8 mouse cellular contexts compared by ENCODE assay signal in genomic region chr12:69184342-69185295, GRCm38 (mm10). TPM values are rescaled to one million over a fixed set of nuclear protein-coding genes. Genes with fewer than 3 reads are reported as not detected.
DNase-seq lines count a peak whose midpoint lies in the region; ATAC-seq and TF ChIP-seq lines count a peak whose summit lies in the region.

No protein-coding gene starts in this region.

- H3K4me3 ChIP-seq in MEL (ENCODE audit: control insufficient read depth in 1 of 2, insufficient read depth in 1 of 2, low read depth in 2 of 2, low read length in 2 of 2), result peak overlapping the region; percentile 88 to 96
- peak overlapping the region; percentile 87 for H3K4me3 ChIP-seq in embryonic facial prominence, embryonic 13.5 days
- H3K4me3 ChIP-seq in heart, adult 2 months, result peak overlapping the region; percentile 99
- H3K4me3 ChIP-seq in liver, embryonic 16.5 days (ENCODE audit: low read depth, low read length), result peak overlapping the region; percentile 96

- peak; percentile 68 for ATAC-seq in embryonic facial prominence, embryonic 13.5 days (ENCODE audit: insufficient number of reproducible peaks, insufficient read depth, low FRiP score, low TSS enrichment, low read depth)
- peak; percentile 43 for ATAC-seq in liver, embryonic 16.5 days (ENCODE audit: low read depth)

- H3K27ac ChIP-seq in MEL (ENCODE audit: control insufficient read depth, low read depth, low read length), result peak overlapping the region; percentile 63
- peak overlapping the region; percentile 90 for H3K27ac ChIP-seq in embryonic facial prominence, embryonic 13.5 days
- peak overlapping the region; percentile 96 for H3K27ac ChIP-seq in heart, adult 2 months
- peak overlapping the region; percentile 94 for H3K27ac ChIP-seq in liver, embryonic 16.5 days (ENCODE audit: low read length)

- H3K4me1 ChIP-seq in MEL (ENCODE audit: control insufficient read depth in 1 of 2, insufficient read depth in 2 of 2, low read length in 2 of 2), result peaks cover 7 to 12% of the 10 kb centered on the region in 2 experiments
- peaks cover 25% of the 10 kb centered on the region for H3K4me1 ChIP-seq in embryonic facial prominence, embryonic 13.5 days
- H3K4me1 ChIP-seq in heart, adult 2 months (ENCODE audit: control insufficient read depth, insufficient read depth, low read length), result peaks cover 7% of the 10 kb centered on the region
- H3K4me1 ChIP-seq in liver, embryonic 16.5 days (ENCODE audit: control insufficient read depth, low read depth, low read length), result peaks cover 23% of the 10 kb centered on the region

- 1% methylated on average over 77 of the region's 86 CpGs for WGBS in embryonic facial prominence, embryonic 13.5 days
- WGBS in heart, adult 2 months, result under 1% methylated on average over 80 of the region's 86 CpGs
- WGBS in liver, embryonic 16.5 days (ENCODE audit: insufficient replicate concordance), result under 1% methylated on average over 86 of the region's 86 CpGs

- H3K36me3 ChIP-seq in MEL (ENCODE audit: control insufficient read depth in 1 of 2, insufficient read depth in 2 of 2, low read length in 2 of 2), result peaks cover 10 to 28% of the 10 kb centered on the region in 2 experiments
- H3K36me3 ChIP-seq in embryonic facial prominence, embryonic 13.5 days, result peaks cover 24% of the 10 kb centered on the region
- H3K36me3 ChIP-seq in heart, adult 2 months (ENCODE audit: control insufficient read depth, insufficient read depth, low read length), result peaks cover 15% of the 10 kb centered on the region
- H3K36me3 ChIP-seq in liver, embryonic 16.5 days (ENCODE audit: control insufficient read depth, insufficient read depth), result peaks cover 11% of the 10 kb centered on the region

- H3K4me2 ChIP-seq in embryonic facial prominence, embryonic 13.5 days, result peak overlapping the region; percentile 95
- peak overlapping the region; percentile 97 for H3K4me2 ChIP-seq in liver, embryonic 16.5 days (ENCODE audit: low read depth, low read length)

- H3K9me3 ChIP-seq in MEL (replicated peaks; ENCODE audit: insufficient read depth, low read length), result no peaks in the 10 kb centered on the region
- H3K9me3 ChIP-seq in embryonic facial prominence, embryonic 13.5 days, result no peaks in the 10 kb centered on the region
- H3K9me3 ChIP-seq in liver, embryonic 16.5 days (replicated peaks; ENCODE audit: control insufficient read depth, low read length), result no peaks in the 10 kb centered on the region

- TF ChIP-seq CTCF in MEL (IDR thresholded peaks at IDR 0.05 in 2 of 3, conservative IDR thresholded peaks at IDR 0.05 in 1 of 3; ENCODE audit: control insufficient read depth in 1 of 3, insufficient read depth in 1 of 3, low read depth in 2 of 3, low read length in 3 of 3, poor library complexity in 1 of 3, severe bottlenecking in 1 of 3), result no peak
- no peak for TF ChIP-seq CTCF in heart, adult 2 months (IDR thresholded peaks at IDR 0.05)

- H3K79me2 ChIP-seq in MEL (ENCODE audit: control insufficient read depth, insufficient read depth, low read length, poor library complexity), result peaks cover 52% of the 10 kb centered on the region
- no peaks in the 10 kb centered on the region for H3K79me2 ChIP-seq in heart, adult 2 months (replicated peaks; ENCODE audit: control insufficient read depth, insufficient read depth, low read length)

- H3K9ac ChIP-seq in MEL (ENCODE audit: control insufficient read depth, low read depth, low read length, poor library complexity, severe bottlenecking), result peak overlapping the region; percentile 99
- H3K9ac ChIP-seq in embryonic facial prominence, embryonic 13.5 days, result peak overlapping the region; percentile 93
- peak overlapping the region; percentile 95 for H3K9ac ChIP-seq in heart, adult 2 months (ENCODE audit: low read depth, low read length)
- peak overlapping the region; percentile 94 for H3K9ac ChIP-seq in liver, embryonic 16.5 days (ENCODE audit: low read depth, low read length)

- DNase-seq in 3T3-L1 (ENCODE audit: low read depth, low spot score), result peak; percentile 39
- DNase-seq in MEL (ENCODE audit: low read depth, low spot score), result peak; percentile 74
- peak in 1 of 2 experiments; percentile 83 for DNase-seq in heart, adult 2 months
- DNase-seq in kidney, adult 9 months, result peak; percentile 57
- DNase-seq in neural tube, embryonic 10.5 days (ENCODE audit: extremely low spot score, low spot score), result peak; percentile 62
- DNase-seq in urinary bladder, postnatal 36 days (ENCODE audit: low spot score in 2 of 2), result peak; percentile 32 to 63

- H3K27me3 ChIP-seq in MEL (ENCODE audit: control insufficient read depth in 1 of 2, insufficient read depth in 2 of 2, low read length in 2 of 2), result no peaks in the 10 kb centered on the region
- no peaks in the 10 kb centered on the region for H3K27me3 ChIP-seq in embryonic facial prominence, embryonic 13.5 days
- H3K27me3 ChIP-seq in heart, adult 2 months (ENCODE audit: control insufficient read depth, insufficient read depth, low read length), result no peaks in the 10 kb centered on the region
- H3K27me3 ChIP-seq in liver, embryonic 16.5 days (ENCODE audit: control insufficient read depth, insufficient read depth, low read depth, low read length), result no peaks in the 10 kb centered on the region

- no peak for TF ChIP-seq RAD21 in MEL (IDR thresholded peaks at IDR 0.05; ENCODE audit: low read depth, low read length)

- no peak for TF ChIP-seq POLR2A in MEL (IDR thresholded peaks at IDR 0.05; ENCODE audit: control insufficient read depth in 1 of 2, insufficient read depth in 1 of 2, low read depth in 1 of 2, low read length in 2 of 2, poor library complexity in 1 of 2)
- no peak for TF ChIP-seq POLR2A in heart, adult 2 months (IDR thresholded peaks at IDR 0.05; ENCODE audit: insufficient read depth, low read depth, low read length)

- intact Hi-C loops in heart, adult 2 months (cut with DNase I), result loop anchor here (2.0 to 5.0 kb wide), 2 partner anchors 26 to 43 kb away; partner anchors contain the start of genes Pole2 and Rps29

- TF ChIP-seq EP300 in MEL (IDR thresholded peaks at IDR 0.05; ENCODE audit: low read depth in 1 of 2, low read length in 2 of 2), result no peak
- TF ChIP-seq EP300 in heart, adult 2 months (IDR thresholded peaks at IDR 0.05; ENCODE audit: insufficient read depth, low read depth, low read length), result no peak

TF ChIP-seq in MEL, 35 proteins besides CTCF, POLR2A, EP300 and RAD21 (continues in another document):
- TF ChIP-seq MAX (IDR thresholded peaks at IDR 0.05; ENCODE audit: low read length) (peak; percentile 64; the same call in 1 of the 2 replicates), MYB (IDR thresholded peaks at IDR 0.05; ENCODE audit: low read depth, low read length) (no peak), CHD2 (IDR thresholded peaks at IDR 0.05; ENCODE audit: low read length) (no peak), KAT2A (conservative IDR thresholded peaks at IDR 0.05; ENCODE audit: low read depth, low read length) (0 out of 2 replicates have a peak, but pooled peaks have one; percentile 13), MYC (IDR thresholded peaks at IDR 0.05; ENCODE audit: low read depth, low read length) (0 out of 2 replicates have a peak, but pooled peaks have one; percentile 46), GATA1 (IDR thresholded peaks at IDR 0.05; ENCODE audit: low read depth, low read length) (no peak), TCF12 (IDR thresholded peaks at IDR 0.05; ENCODE audit: low read depth, low read length) (0 out of 2 replicates have a peak, but pooled peaks have one; percentile 4)

RNA-seq across cellular contexts. Expression of gene Mgat2, which starts 0.7 kb away (rescaled TPM):
- 43.3 and 65.3 TPM in 2 replicates for total RNA-seq in MEL (2012; rRNA removed)
- polyA plus RNA-seq in MEL (2012; ENCODE audit: insufficient read depth in 1 of 2, insufficient read length in 2 of 2, low read depth in 1 of 2, low replicate concordance in 2 of 2, missing spikeins in 1 of 2), result 10 to 100 TPM in 1 of 2 experiments, not detected in 1; 40.9 TPM
- polyA plus RNA-seq in embryonic facial prominence, embryonic 13.5 days (2015; fragmentation: Nextera tagmentation; extraction: Ambion mirVana), result 43.8 and 44.1 TPM in 2 replicates
- total RNA-seq in heart, adult 2 months (2021), result 10 to 100 TPM; 18.9 to 19.2 TPM
- 6.5 and 10.6 TPM in 2 replicates for polyA plus RNA-seq in heart, adult 2 months (2012; rRNA removed)
- polyA plus RNA-seq in liver, embryonic 16.5 days (2015; fragmentation: Nextera tagmentation; extraction: Ambion mirVana), result 18.0 TPM in 2 replicates

RNA-seq across cellular contexts. Expression of gene Rpl36al, which starts 0.7 kb away (rescaled TPM):
- total RNA-seq in MEL (2012; rRNA removed), result 1,318 and 1,322 TPM in 2 replicates
- 100 to 1,000 TPM in 1 of 2 experiments, not detected in 1; 696 TPM for polyA plus RNA-seq in MEL (2012; ENCODE audit: insufficient read depth in 1 of 2, insufficient read length in 2 of 2, low read depth in 1 of 2, low replicate concordance in 2 of 2, missing spikeins in 1 of 2)
- polyA plus RNA-seq in embryonic facial prominence, embryonic 13.5 days (2015; fragmentation: Nextera tagmentation; extraction: Ambion mirVana), result 521 and 554 TPM in 2 replicates
- 100 to 1,000 TPM; 196 to 230 TPM for total RNA-seq in heart, adult 2 months (2021)
- polyA plus RNA-seq in heart, adult 2 months (2012; rRNA removed), result 91.2 and 92.2 TPM in 2 replicates
- 402 and 452 TPM in 2 replicates for polyA plus RNA-seq in liver, embryonic 16.5 days (2015; fragmentation: Nextera tagmentation; extraction: Ambion mirVana)

RNA-seq across cellular contexts. Expression of gene Gm49383, which starts 12.3 kb away (rescaled TPM):
- total RNA-seq in MEL (2012; rRNA removed), result 25.2 and 27.5 TPM in 2 replicates
- polyA plus RNA-seq in MEL (2012; ENCODE audit: insufficient read depth in 1 of 2, insufficient read length in 2 of 2, low read depth in 1 of 2, low replicate concordance in 2 of 2, missing spikeins in 1 of 2), result 10 to 100 TPM in 1 of 2 experiments, not detected in 1; 28.8 TPM
- polyA plus RNA-seq in embryonic facial prominence, embryonic 13.5 days (2015; fragmentation: Nextera tagmentation; extraction: Ambion mirVana), result 33.8 and 40.4 TPM in 2 replicates
- 1 to 10 TPM; 2.2 to 3.1 TPM for total RNA-seq in heart, adult 2 months (2021)
- 1.00 and 2.1 TPM in 2 replicates for polyA plus RNA-seq in heart, adult 2 months (2012; rRNA removed)
- polyA plus RNA-seq in liver, embryonic 16.5 days (2015; fragmentation: Nextera tagmentation; extraction: Ambion mirVana), result 13.8 and 15.6 TPM in 2 replicates

RNA-seq across cellular contexts. Expression of gene Dnaaf2, which starts 13.6 kb away (rescaled TPM):
- 7.6 and 10.1 TPM in 2 replicates for total RNA-seq in MEL (2012; rRNA removed)
- 1 to 10 TPM in 1 of 2 experiments, not detected in 1; 5.5 TPM for polyA plus RNA-seq in MEL (2012; ENCODE audit: insufficient read depth in 1 of 2, insufficient read length in 2 of 2, low read depth in 1 of 2, low replicate concordance in 2 of 2, missing spikeins in 1 of 2)
- 12.0 and 14.4 TPM in 2 replicates for polyA plus RNA-seq in embryonic facial prominence, embryonic 13.5 days (2015; fragmentation: Nextera tagmentation; extraction: Ambion mirVana)
- under 1 TPM; 0.50 to 0.80 TPM for total RNA-seq in heart, adult 2 months (2021)
- polyA plus RNA-seq in heart, adult 2 months (2012; rRNA removed), result 0.67 and 0.94 TPM in 2 replicates
- polyA plus RNA-seq in liver, embryonic 16.5 days (2015; fragmentation: Nextera tagmentation; extraction: Ambion mirVana), result 4.2 and 4.5 TPM in 2 replicates

RNA-seq across cellular contexts. Expression of gene Lrr1, which starts 16.0 kb away (rescaled TPM):
- total RNA-seq in MEL (2012; rRNA removed), result 10.2 and 14.1 TPM in 2 replicates
- 10 to 100 TPM in 1 of 2 experiments, not detected in 1; 23.1 TPM for polyA plus RNA-seq in MEL (2012; ENCODE audit: insufficient read depth in 1 of 2, insufficient read length in 2 of 2, low read depth in 1 of 2, low replicate concordance in 2 of 2, missing spikeins in 1 of 2)
- polyA plus RNA-seq in embryonic facial prominence, embryonic 13.5 days (2015; fragmentation: Nextera tagmentation; extraction: Ambion mirVana), result 22.0 and 22.3 TPM in 2 replicates
- not detected for total RNA-seq in heart, adult 2 months (2021)
- not detected in 2 replicates for polyA plus RNA-seq in heart, adult 2 months (2012; rRNA removed)
- 14.1 and 18.5 TPM in 2 replicates for polyA plus RNA-seq in liver, embryonic 16.5 days (2015; fragmentation: Nextera tagmentation; extraction: Ambion mirVana)
